Comparison of ENCODE assay signal across 9 mouse cellular contexts in the genomic region with DNA sequence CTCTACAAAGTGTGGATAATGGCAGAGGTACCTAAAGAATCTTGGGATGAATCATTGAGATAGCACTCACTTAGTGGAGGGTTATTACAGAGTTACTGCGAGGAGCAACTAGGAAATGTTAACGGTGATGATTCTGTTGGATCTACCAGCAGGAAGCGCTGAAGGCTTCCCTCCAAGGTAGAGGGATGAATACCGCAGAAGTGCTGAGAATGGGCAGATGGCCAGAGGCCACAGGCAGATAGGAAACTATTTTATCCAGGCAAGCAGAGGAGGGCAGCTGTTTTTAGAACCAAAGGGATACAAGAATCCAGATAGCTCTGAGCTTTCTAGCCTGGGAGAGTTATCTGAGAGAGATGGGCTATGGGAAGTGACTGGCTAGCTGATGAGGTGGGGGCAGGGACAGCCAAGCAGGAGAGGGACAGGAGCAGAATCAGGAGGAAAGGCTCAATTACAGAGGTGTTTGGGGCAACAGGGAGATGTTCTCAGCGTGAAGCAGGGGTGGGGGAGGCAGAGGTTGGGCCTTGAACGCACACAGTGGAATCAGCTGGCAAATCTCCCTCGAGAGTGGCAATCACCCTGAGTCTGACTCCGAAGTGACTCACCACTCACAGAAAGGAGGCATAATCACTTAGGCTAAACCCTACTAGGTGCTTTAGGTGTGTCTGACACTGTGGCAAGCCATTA. TPM values are rescaled to one million over a fixed set of nuclear protein-coding genes. Genes with fewer than 3 reads are reported as not detected.
DNase-seq lines count a peak whose midpoint lies in the region; ATAC-seq lines count a peak whose summit lies in the region.
"Had no signal": no experiment of that assay in that cellular context is flagged by ENCODE, and none has a peak within 500 bp of the region (broad histone marks: within the 10 kb centered on the region; RNA-seq: fewer than 3 reads in every experiment).

No protein-coding gene starts in this region.

- H3K36me3 ChIP-seq in heart, embryonic 14.5 days (ENCODE audit: control insufficient read depth, insufficient read depth, low read length), result no peaks in the 10 kb centered on the region
- no peaks in the 10 kb centered on the region for H3K36me3 ChIP-seq in midbrain, embryonic 14.5 days (ENCODE audit: control insufficient read depth, insufficient read depth, low read length)

- H3K9me3 ChIP-seq in heart, embryonic 14.5 days (ENCODE audit: control insufficient read depth, low read length), result no peaks in the 10 kb centered on the region
- no peaks in the 10 kb centered on the region for H3K9me3 ChIP-seq in midbrain, embryonic 14.5 days (ENCODE audit: control insufficient read depth, low read length)

- no peak for ATAC-seq in heart, embryonic 14.5 days (ENCODE audit: insufficient number of reproducible peaks, insufficient read depth, low FRiP score, low read depth)
- ATAC-seq in midbrain, embryonic 14.5 days (ENCODE audit: low FRiP score, low TSS enrichment), result no peak
- ATAC-seq in erythroblast, adult 5-6 weeks (replicated peaks; ENCODE audit: low FRiP score, poor library complexity, severe bottlenecking), result no peak

- H3K4me1 ChIP-seq in heart, embryonic 14.5 days (ENCODE audit: control insufficient read depth in 2 of 2, insufficient read depth in 2 of 2, low read length in 2 of 2), result peaks cover 59 to 81% of the 10 kb centered on the region in 2 experiments
- peaks cover 50% of the 10 kb centered on the region for H3K4me1 ChIP-seq in midbrain, embryonic 14.5 days (ENCODE audit: control insufficient read depth, insufficient read depth, low read length)

- 4% methylated on average over 8 of the region's 8 CpGs for WGBS in heart, embryonic 14.5 days
- 29% methylated on average over 8 of the region's 8 CpGs for WGBS in midbrain, embryonic 14.5 days

- peak overlapping the region; percentile 74 to 100 for H3K27ac ChIP-seq in heart, embryonic 14.5 days (replicated peaks in 1 of 2; ENCODE audit: control insufficient read depth in 1 of 2, insufficient read depth in 1 of 2, low read depth in 2 of 2, low read length in 2 of 2)
- H3K27ac ChIP-seq in midbrain, embryonic 14.5 days (replicated peaks; ENCODE audit: low read depth, low read length), result peak overlapping the region; percentile 99

- no peaks in the 10 kb centered on the region for H3K27me3 ChIP-seq in heart, embryonic 14.5 days (ENCODE audit: control insufficient read depth, insufficient read depth, low read length)
- H3K27me3 ChIP-seq in midbrain, embryonic 14.5 days (ENCODE audit: control insufficient read depth, insufficient read depth, low read length), result no peaks in the 10 kb centered on the region

- peak overlapping the region; percentile 95 for H3K4me2 ChIP-seq in heart, embryonic 14.5 days (ENCODE audit: low read length)
- H3K4me2 ChIP-seq in midbrain, embryonic 14.5 days (ENCODE audit: low read length), result peak overlapping the region; percentile 91

- H3K9ac ChIP-seq in heart, embryonic 14.5 days (ENCODE audit: low read length), result peak overlapping the region; percentile 57
- no peak overlapping the region for H3K9ac ChIP-seq in midbrain, embryonic 14.5 days (replicated peaks; ENCODE audit: low read length)

- DNase-seq in kidney, postnatal 10 days, result peak; percentile 51
- no peak for DNase-seq in kidney, postnatal 25 days
- DNase-seq in adrenal gland, postnatal 10 days, result peak; percentile 62
- no peak for DNase-seq in midbrain, embryonic 14.5 days
- no peak for DNase-seq in left cerebral cortex, adult 8-10 months (ENCODE audit: low spot score in 2 of 2)
- DNase-seq in lung, postnatal 14 days, result no peak

- no peak overlapping the region for H3K4me3 ChIP-seq in heart, embryonic 14.5 days (ENCODE audit: control insufficient read depth in 1 of 2, insufficient read depth in 1 of 2, low read depth in 1 of 2, low read length in 2 of 2)
- no peak overlapping the region for H3K4me3 ChIP-seq in midbrain, embryonic 14.5 days (replicated peaks; ENCODE audit: low read depth, low read length)

RNA-seq across cellular contexts. Expression of gene Tex44, which starts 13.5 kb away (rescaled TPM):
- not detected for total RNA-seq in adrenal gland, postnatal 10 days (2021)
- polyA plus RNA-seq in heart, embryonic 14.5 days (2014; fragmentation: Nextera tagmentation; extraction: Ambion mirVana), result not detected in 2 replicates
- polyA plus RNA-seq in midbrain, embryonic 14.5 days (2014; fragmentation: Nextera tagmentation; extraction: Ambion mirVana), result not detected in 2 replicates
- not detected in 2 replicates for total RNA-seq in erythroblast, adult 5-6 weeks (2015; ENCODE audit: low replicate concordance)
- total RNA-seq in erythroblast, adult 5-6 weeks (2017; ENCODE audit: low replicate concordance), result not detected in 2 replicates
- total RNA-seq in left cerebral cortex, adult 8-10 months (2022), result not detected
- polyA plus RNA-seq: spleen, adult 2 months had no signal

RNA-seq across cellular contexts. Expression of gene Nmur1, which starts 13.6 kb away (rescaled TPM):
- total RNA-seq in adrenal gland, postnatal 10 days (2021), result not detected
- not detected in 2 replicates for polyA plus RNA-seq in heart, embryonic 14.5 days (2014; fragmentation: Nextera tagmentation; extraction: Ambion mirVana)
- not detected in 2 replicates for polyA plus RNA-seq in midbrain, embryonic 14.5 days (2014; fragmentation: Nextera tagmentation; extraction: Ambion mirVana)
- total RNA-seq in erythroblast, adult 5-6 weeks (2015; ENCODE audit: low replicate concordance), result not detected in 2 replicates
- not detected in 2 replicates for total RNA-seq in erythroblast, adult 5-6 weeks (2017; ENCODE audit: low replicate concordance)
- total RNA-seq in left cerebral cortex, adult 8-10 months (2022), result under 1 TPM in 2 of 4 experiments, not detected in 2; 0.37 to 0.59 TPM

Comparison
In these comparisons a context has a peak if more than half of its experiments do, and no peak if none do; other contexts are left out.
1. DNase-seq: peak in kidney, postnatal 10 days (single experiment) and adrenal gland, postnatal 10 days (single experiment); none in kidney, postnatal 25 days (0 of 2), midbrain, embryonic 14.5 days (single experiment), left cerebral cortex, adult 8-10 months (0 of 2) and lung, postnatal 14 days (single experiment).